Mouse (Mus musculus): ENCODE measurements around the gene Eif4enif1. TPM values are rescaled to one million over a fixed set of nuclear protein-coding genes. Genes with fewer than 3 reads are reported as not detected.

Gene Eif4enif1
- polyA plus RNA-seq, 2 experiments = 22.3 to 35.9 TPM

DNA sequence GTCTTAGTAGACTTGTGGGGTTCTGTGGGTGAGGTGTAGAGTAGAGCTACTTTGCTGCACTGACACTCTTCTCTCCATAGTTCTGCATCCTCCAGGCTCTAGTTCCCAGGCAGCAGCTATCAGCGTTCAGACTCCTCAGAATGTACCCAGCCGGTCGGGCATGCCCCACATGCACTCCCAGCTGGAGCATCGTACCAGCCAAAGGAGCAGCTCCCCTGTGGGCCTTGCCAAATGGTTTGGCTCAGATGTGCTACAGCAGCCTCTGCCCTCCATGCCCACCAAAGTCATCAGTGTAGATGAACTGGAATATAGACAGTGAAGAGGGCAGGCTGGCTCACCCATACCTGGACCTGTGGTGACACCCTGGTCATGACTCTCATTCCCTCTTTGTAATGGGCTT, 41.6 kb downstream of the Eif4enif1 start:
- Histone ChIP-seq H3K4me2 (ENCODE audit: low read depth) (no peak overlapping the region), H3K36me3 (replicated peaks; ENCODE audit: control insufficient read depth, insufficient read depth, low read depth) (peaks cover 90% of the 10 kb centered on the region), H3K4me1 (replicated peaks; ENCODE audit: control insufficient read depth in 2 of 2, insufficient read depth in 2 of 2, low read length in 1 of 2) (no peaks in the 10 kb centered on the region), H3K4me3 (ENCODE audit: insufficient read depth in 1 of 2, low read depth in 2 of 2, low read length in 2 of 2) (no peak overlapping the region), H3K27ac (no peak overlapping the region), H3K9ac (replicated peaks) (no peak overlapping the region), H3K9me3 (ENCODE audit: control insufficient read depth, low read length) (no peaks in the 10 kb centered on the region), H3K27me3 (ENCODE audit: control insufficient read depth, insufficient read depth, low read length) (no peaks in the 10 kb centered on the region)
- TF ChIP-seq CTCF (IDR thresholded peaks at IDR 0.05; ENCODE audit: low read depth) = no peak
- TF ChIP-seq EP300 (IDR thresholded peaks at IDR 0.05; ENCODE audit: low read depth) = no peak
- 84% methylated on average over 4 of the region's 4 CpGs for WGBS (ENCODE audit: insufficient replicate concordance)
- 0 out of 2 replicates have a peak, but pooled peaks have one; percentile 14 for ATAC-seq (ENCODE audit: insufficient read depth)
- DNase-seq (ENCODE audit: low read depth in 3 of 3, low spot score in 3 of 3) = no peak

DNA sequence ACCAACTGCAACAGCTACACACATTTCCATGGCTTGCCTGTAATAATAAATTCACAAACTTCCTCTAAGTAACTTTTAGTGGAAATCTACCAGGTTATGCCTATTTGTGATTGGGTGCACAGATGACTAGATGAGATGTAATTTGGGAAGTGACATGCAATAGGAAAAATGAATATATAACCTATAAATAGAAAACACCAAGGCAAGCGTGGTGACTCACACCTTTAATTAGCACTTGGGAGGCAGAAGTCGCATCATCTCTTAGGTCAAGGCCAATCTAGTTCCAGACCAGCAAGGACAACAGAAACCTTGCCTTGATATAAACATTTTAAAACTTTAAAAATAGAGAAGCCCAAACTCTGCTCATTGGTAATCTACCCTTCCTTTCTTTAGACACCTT, 45.2 kb downstream of the Eif4enif1 start:
- ATAC-seq (ENCODE audit: insufficient read depth) = no peak
- Histone ChIP-seq H3K4me3 (ENCODE audit: insufficient read depth in 1 of 2, low read depth in 2 of 2, low read length in 2 of 2) (no peak overlapping the region), H3K9me3 (ENCODE audit: control insufficient read depth, low read length) (no peaks in the 10 kb centered on the region), H3K9ac (replicated peaks) (no peak overlapping the region), H3K27me3 (ENCODE audit: control insufficient read depth, insufficient read depth, low read length) (no peaks in the 10 kb centered on the region), H3K27ac (no peak overlapping the region), H3K4me1 (replicated peaks; ENCODE audit: control insufficient read depth in 2 of 2, insufficient read depth in 2 of 2, low read length in 1 of 2) (no peaks in the 10 kb centered on the region), H3K36me3 (replicated peaks; ENCODE audit: control insufficient read depth, insufficient read depth, low read depth) (peaks cover 90% of the 10 kb centered on the region), H3K4me2 (ENCODE audit: low read depth) (no peak overlapping the region)
- no peak for DNase-seq (ENCODE audit: low read depth in 3 of 3, low spot score in 3 of 3)
- 86% methylated on average over 2 of the region's 2 CpGs for WGBS (ENCODE audit: insufficient replicate concordance)
- TF ChIP-seq EP300 (IDR thresholded peaks at IDR 0.05; ENCODE audit: low read depth) (no peak), CTCF (IDR thresholded peaks at IDR 0.05; ENCODE audit: low read depth) (no peak)

DNA sequence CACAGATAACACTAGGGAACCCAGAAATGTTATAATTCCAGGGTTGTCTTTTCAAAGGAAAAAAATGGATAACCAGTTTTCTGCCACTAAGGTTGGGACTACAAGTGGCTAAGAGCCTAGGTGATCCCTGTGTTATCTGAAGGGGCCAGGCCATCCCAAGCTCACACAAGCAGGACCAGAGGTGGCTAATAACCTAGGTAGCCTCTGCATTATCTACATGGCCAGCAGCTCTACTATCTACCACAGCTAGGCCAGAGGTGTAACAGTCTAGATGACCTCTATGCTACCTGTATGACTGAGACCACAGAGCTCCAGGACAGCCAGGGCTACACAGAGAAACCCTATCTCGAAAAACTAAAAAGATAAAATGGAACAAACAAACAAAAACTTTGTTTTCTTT, 57.3 kb downstream of the Eif4enif1 start:
- Histone ChIP-seq H3K9ac (replicated peaks) (no peak overlapping the region), H3K4me2 (ENCODE audit: low read depth) (no peak overlapping the region), H3K27ac (no peak overlapping the region), H3K4me3 (ENCODE audit: insufficient read depth in 1 of 2, low read depth in 2 of 2, low read length in 2 of 2) (no peak overlapping the region), H3K36me3 (replicated peaks; ENCODE audit: control insufficient read depth, insufficient read depth, low read depth) (peaks cover 63% of the 10 kb centered on the region), H3K4me1 (replicated peaks; ENCODE audit: control insufficient read depth in 2 of 2, insufficient read depth in 2 of 2, low read length in 1 of 2) (peaks cover 0 to 2% of the 10 kb centered on the region in 2 experiments; a peak in 1 of 4 replicates), H3K9me3 (ENCODE audit: control insufficient read depth, low read length) (no peaks in the 10 kb centered on the region), H3K27me3 (ENCODE audit: control insufficient read depth, insufficient read depth, low read length) (no peaks in the 10 kb centered on the region)
- ATAC-seq (ENCODE audit: insufficient read depth) (peak; percentile 66), DNase-seq (ENCODE audit: low read depth in 3 of 3, low spot score in 3 of 3) (no peak)
- TF ChIP-seq CTCF (IDR thresholded peaks at IDR 0.05; ENCODE audit: low read depth) (no peak), EP300 (IDR thresholded peaks at IDR 0.05; ENCODE audit: low read depth) (0 out of 2 replicates have a peak, but pooled peaks have one; percentile 6)
- WGBS (ENCODE audit: insufficient replicate concordance) = 64% methylated on average over 1 of the region's 1 CpGs

DNA sequence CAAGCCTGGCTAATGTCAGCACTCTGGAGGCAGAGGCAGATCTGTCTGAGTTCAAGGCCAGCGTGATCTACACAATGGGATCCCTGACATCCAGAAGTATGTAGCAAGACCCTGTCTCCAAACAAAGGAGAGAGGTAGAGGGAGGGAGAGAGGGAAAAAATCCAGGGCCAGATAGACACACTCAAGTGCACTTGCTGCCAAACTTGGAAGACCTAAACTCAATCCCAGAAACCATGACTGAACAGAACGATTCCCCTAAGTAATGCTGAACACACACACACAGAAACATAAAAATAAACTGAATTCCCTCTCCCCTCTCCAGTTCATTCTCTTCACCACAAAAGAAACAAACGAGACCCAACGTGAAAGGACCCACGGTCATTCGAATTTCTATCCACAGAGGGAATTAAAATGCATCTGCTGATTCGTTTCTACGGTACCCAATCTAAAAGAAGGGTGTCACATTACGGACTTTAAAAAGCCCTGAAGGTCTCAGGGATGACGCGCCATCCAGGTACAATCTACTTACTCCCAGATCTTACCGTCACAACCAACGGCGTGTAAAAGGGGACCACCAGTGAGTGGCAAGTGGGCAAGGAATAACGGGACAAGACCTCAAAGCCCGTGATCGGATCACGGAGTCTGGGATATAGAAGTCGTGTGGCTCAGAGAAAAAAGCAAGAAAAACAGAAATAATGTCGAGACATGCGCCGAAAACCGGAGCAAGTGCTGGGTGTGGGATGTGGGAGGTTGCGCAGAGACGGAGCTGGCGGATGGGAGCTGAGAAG, 63.3 kb downstream of the Eif4enif1 start:
- 1% methylated on average over 26 of the region's 26 CpGs for WGBS (ENCODE audit: insufficient replicate concordance)
- H3K4me2 ChIP-seq (ENCODE audit: low read depth) = peak overlapping the region; percentile 90
- TF ChIP-seq EP300 (IDR thresholded peaks at IDR 0.05; ENCODE audit: low read depth) = no peak
- TF ChIP-seq CTCF (IDR thresholded peaks at IDR 0.05; ENCODE audit: low read depth) = no peak
- DNase-seq (ENCODE audit: low read depth in 3 of 3, low spot score in 3 of 3) (peak in 2 of 3 experiments; percentile 24 to 35), ATAC-seq (ENCODE audit: insufficient read depth) (peak; percentile 9; the same call in 1 of the 2 replicates)
- H3K4me3 ChIP-seq (ENCODE audit: insufficient read depth in 1 of 2, low read depth in 2 of 2, low read length in 2 of 2) = peak overlapping the region; percentile 72 to 100
- peaks cover 6 to 15% of the 10 kb centered on the region in 2 experiments; a peak in 3 of 4 replicates for H3K4me1 ChIP-seq (replicated peaks; ENCODE audit: control insufficient read depth in 2 of 2, insufficient read depth in 2 of 2, low read length in 1 of 2)
- H3K36me3 ChIP-seq (replicated peaks; ENCODE audit: control insufficient read depth, insufficient read depth, low read depth) = peaks cover 33% of the 10 kb centered on the region
- H3K27me3 ChIP-seq (ENCODE audit: control insufficient read depth, insufficient read depth, low read length) = no peaks in the 10 kb centered on the region
- peak overlapping the region; percentile 72 for H3K27ac ChIP-seq
- H3K9ac ChIP-seq (replicated peaks) = peak overlapping the region; percentile 99
- H3K9me3 ChIP-seq (ENCODE audit: control insufficient read depth, low read length) = no peaks in the 10 kb centered on the region

DNA sequence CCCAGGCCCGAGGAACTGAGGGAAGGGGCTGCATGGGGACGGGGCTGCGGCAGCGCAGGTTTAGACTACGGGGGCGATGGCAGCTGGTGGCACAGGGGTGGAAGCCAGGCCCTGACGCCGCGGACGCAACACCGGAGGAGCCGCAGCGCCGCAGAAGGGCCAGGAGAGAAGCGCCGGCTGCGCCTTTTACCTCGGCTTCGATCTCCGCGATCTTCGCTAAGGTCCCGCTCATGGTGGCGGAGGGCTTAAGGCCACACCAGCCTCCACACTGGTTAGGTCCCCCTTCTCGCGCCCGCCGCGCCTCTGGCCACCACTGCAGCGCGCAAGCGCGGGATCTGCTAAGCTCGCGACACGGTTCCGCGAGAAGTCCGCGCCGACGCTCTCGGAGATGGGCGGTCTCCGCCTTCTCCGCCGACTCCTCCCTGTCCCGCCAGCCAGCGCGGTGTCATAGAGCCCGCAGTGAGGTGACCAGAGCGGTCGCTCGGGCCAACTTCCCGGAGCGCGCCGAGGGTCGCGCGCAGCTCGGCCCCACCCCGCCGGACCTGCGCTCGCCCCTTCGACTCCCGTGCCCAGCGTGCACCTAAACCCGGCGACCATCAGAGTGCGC, 64.0 kb downstream of the Eif4enif1 start, which contains the start of gene Drg1:
Drg1 (minus strand) TSS at position 337 of the 607 bp plus-strand sequence.
- H3K9ac ChIP-seq (replicated peaks) = peak within 1 kb of the TSS; percentile 99
- peak within 1 kb of the TSS; percentile 72 for H3K27ac ChIP-seq
- no peaks in the 10 kb centered on the region for H3K27me3 ChIP-seq (ENCODE audit: control insufficient read depth, insufficient read depth, low read length)
- H3K9me3 ChIP-seq (ENCODE audit: control insufficient read depth, low read length) = no peaks in the 10 kb centered on the region
- peak; percentile 98 for ATAC-seq (ENCODE audit: insufficient read depth)
- peaks cover 28% of the 10 kb centered on the region for H3K36me3 ChIP-seq (replicated peaks; ENCODE audit: control insufficient read depth, insufficient read depth, low read depth)
- peak within 1 kb of the TSS; percentile 90 for H3K4me2 ChIP-seq (ENCODE audit: low read depth)
- peak within 1 kb of the TSS; percentile 72 to 100 for H3K4me3 ChIP-seq (ENCODE audit: insufficient read depth in 1 of 2, low read depth in 2 of 2, low read length in 2 of 2)
- peaks cover 6 to 15% of the 10 kb centered on the region in 2 experiments; a peak in 3 of 4 replicates for H3K4me1 ChIP-seq (replicated peaks; ENCODE audit: control insufficient read depth in 2 of 2, insufficient read depth in 2 of 2, low read length in 1 of 2)
- peak; percentile 87 to 89 (median 88) for DNase-seq (ENCODE audit: low read depth in 3 of 3, low spot score in 3 of 3)
- TF ChIP-seq CTCF (IDR thresholded peaks at IDR 0.05; ENCODE audit: low read depth) = no peak
- peak; percentile 38; the same call in 1 of the 2 replicates for TF ChIP-seq EP300 (IDR thresholded peaks at IDR 0.05; ENCODE audit: low read depth)
- under 1% methylated on average over 63 of the region's 72 CpGs for WGBS (ENCODE audit: insufficient replicate concordance)

Measured in liver, embryonic 14.5 days (tissue).